Mouse (Mus musculus) gastrocnemius, postnatal 25 days (tissue): Measurements from ENCODE around the gene Mgat4c. TPM values are rescaled to one million over a fixed set of nuclear protein-coding genes. Genes with fewer than 3 reads are reported as not detected.

Source experiments
- DNase-seq: peaks from one replicate; pipeline ENCODE4 v3.0.0; 2022
- long read RNA-seq, 2 experiments: library from polyadenylated mRNA; stranded (forward); transcript quantifications; one replicate each; pipeline ENCODE4 v2.0.0; 2021
- total RNA-seq, 2 experiments: library from RNA; stranded (reverse); gene quantifications; 1 replicate in 1 of 2; 2 replicates in 1 of 2; pipeline ENCODE4 v1.2.3; 2021

Mgat4c gene
- not detected for total RNA-seq
- long read RNA-seq, experiment 1: 0 reads
- long read RNA-seq, experiment 2: 0 reads

GRCm38 (mm10) chr10:101681437-101681912, at the start of gene Mgat4c:
TSS of gene Mgat4c (plus strand) at chr10:101681487.
- DNase-seq: no peak

GRCm38 (mm10) chr10:101635266-101635665, 46.0 kb upstream of the Mgat4c start:
- DNase-seq: no peak

GRCm38 (mm10) chr10:101641048-101641447, 40.2 kb upstream of the Mgat4c start:
- DNase-seq: no peak

- DNase-seq: no peak
Measured at GRCm38 (mm10) chr10:101681914-101682313, 627 bp downstream of the Mgat4c start.

- DNase-seq: no peak
Measured at GRCm38 (mm10) chr10:101761828-101762227, 80.5 kb downstream of the Mgat4c start.

GRCm38 (mm10) chr10:101770688-101771087, 89.4 kb downstream of the Mgat4c start:
- no peak for DNase-seq

- no peak for DNase-seq
Measured at GRCm38 (mm10) chr10:101771157-101771556, 89.9 kb downstream of the Mgat4c start.

- DNase-seq: no peak
Measured at GRCm38 (mm10) chr10:101783161-101783744, 102.0 kb downstream of the Mgat4c start.

- DNase-seq: no peak
Measured at GRCm38 (mm10) chr10:101795507-101795906, 114.2 kb downstream of the Mgat4c start.

GRCm38 (mm10) chr10:101798831-101799474, 117.7 kb downstream of the Mgat4c start:
- DNase-seq: no peak

GRCm38 (mm10) chr10:101808768-101809167, 127.5 kb downstream of the Mgat4c start:
- no peak for DNase-seq

- no peak for DNase-seq
Measured at GRCm38 (mm10) chr10:101816902-101817301, 135.6 kb downstream of the Mgat4c start.

- no peak for DNase-seq
Measured at GRCm38 (mm10) chr10:101827944-101828343, 146.7 kb downstream of the Mgat4c start.

- DNase-seq: no peak
Measured at GRCm38 (mm10) chr10:101856115-101856514, 174.8 kb downstream of the Mgat4c start.

GRCm38 (mm10) chr10:101889866-101890265, 208.6 kb downstream of the Mgat4c start:
- DNase-seq: no peak

GRCm38 (mm10) chr10:101917328-101917814, 236.1 kb downstream of the Mgat4c start:
- no peak for DNase-seq

- no peak for DNase-seq
Measured at GRCm38 (mm10) chr10:101997612-101998011, 316.3 kb downstream of the Mgat4c start.

GRCm38 (mm10) chr10:102042513-102042912, 361.2 kb downstream of the Mgat4c start:
- no peak for DNase-seq

- no peak for DNase-seq
Measured at GRCm38 (mm10) chr10:102056218-102056617, 374.9 kb downstream of the Mgat4c start.

- no peak for DNase-seq
Measured at GRCm38 (mm10) chr10:102056975-102057565, 375.8 kb downstream of the Mgat4c start.

GRCm38 (mm10) chr10:102074541-102075398, 393.5 kb downstream of the Mgat4c start:
- no peak for DNase-seq

GRCm38 (mm10) chr10:102123153-102123552, 441.9 kb downstream of the Mgat4c start:
- DNase-seq: no peak
